Mouse (Mus musculus): Measurements from ENCODE around the gene Dph3. TPM values are rescaled to one million over a fixed set of nuclear protein-coding genes. Genes with fewer than 3 reads are reported as not detected.

Gene Dph3
- total RNA-seq, 4 experiments from 2014 or later, result 33.7 to 42.6 (median 36.0) TPM

Other genes with a start within 250 kb of the Dph3 start
- gene Galnt15, start 56.7 kb downstream of the Dph3 start, total RNA-seq (2022), result 1 to 10 TPM; 1.8 to 5.7 (median 3.8) TPM
- 10 to 100 TPM; 11.1 to 17.7 (median 14.2) TPM for gene Oxnad1, start 355 bp downstream of the Dph3 start, total RNA-seq (2022)
- not detected for gene Msmb, start 56.3 kb upstream of the Dph3 start, total RNA-seq (2022)
- gene Ncoa4, start 74.1 kb upstream of the Dph3 start, total RNA-seq (2022), result 100 to 1,000 TPM; 101 to 113 (median 110) TPM
- 10 to 100 TPM; 55.7 to 79.0 (median 66.2) TPM for gene Timm23, start 116.2 kb upstream of the Dph3 start, total RNA-seq (2022)
- gene Parg, start 116.2 kb upstream of the Dph3 start, total RNA-seq (2022), result 10 to 100 TPM; 37.5 to 47.8 (median 40.3) TPM
- 100 to 1,000 TPM in 2 of 4 experiments, 10 to 100 TPM in 2; 98.6 to 108 (median 101) TPM for gene Ogdhl, start 236.3 kb upstream of the Dph3 start, total RNA-seq (2022)

All from layer of hippocampus, adult 8-10 months (tissue).